In the genomic region with DNA sequence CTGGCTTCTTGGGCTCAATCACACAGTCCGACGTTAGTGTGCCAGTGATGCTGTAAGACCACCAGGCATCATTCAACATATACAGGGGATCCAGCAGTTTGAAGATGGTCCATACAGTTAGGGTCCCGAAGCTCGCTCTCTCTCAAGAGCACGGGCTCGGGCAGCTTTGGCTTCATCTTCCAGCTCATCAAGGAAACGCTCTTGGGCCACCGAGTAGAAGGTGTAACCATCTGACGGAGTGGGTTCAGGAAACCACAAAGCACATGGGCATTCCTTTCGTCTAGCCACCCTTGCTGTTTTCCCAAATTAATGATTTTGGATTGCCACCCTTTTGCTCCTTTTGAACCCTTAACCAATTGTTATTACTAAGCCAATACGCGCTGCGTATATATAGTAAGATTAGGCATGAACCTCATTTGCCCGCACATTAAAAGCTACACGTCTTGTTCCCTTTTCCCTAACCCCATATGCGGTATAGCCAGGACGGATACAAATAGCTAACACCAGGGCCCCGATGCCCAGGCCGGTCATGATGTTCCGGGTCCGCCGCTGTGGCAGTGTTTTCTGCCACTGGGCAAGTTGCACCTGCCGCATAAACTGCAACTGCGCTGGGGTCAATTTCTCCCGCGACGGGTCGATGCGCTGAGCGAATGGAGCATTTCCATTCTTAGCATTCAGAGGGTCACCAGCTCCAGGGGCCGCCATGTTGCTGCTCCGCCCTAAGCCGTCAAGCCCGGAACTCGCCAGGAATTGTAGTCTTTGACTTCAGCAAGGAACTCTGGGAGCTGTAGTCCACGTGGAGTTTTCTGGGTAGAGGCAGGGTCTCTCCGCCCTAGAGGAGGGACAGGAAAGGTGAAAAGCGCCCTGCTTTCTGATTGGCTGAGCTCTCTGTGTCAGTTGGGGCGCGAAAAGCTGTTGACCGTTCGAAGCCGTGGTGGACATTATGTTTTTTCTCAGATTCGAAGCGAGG, we compare ENCODE assay signal across 8 mouse cellular contexts. TPM values are rescaled to one million over a fixed set of nuclear protein-coding genes. Genes with fewer than 3 reads are reported as not detected.
DNase-seq lines count a peak whose midpoint lies in the region; ATAC-seq lines count a peak whose summit lies in the region.

TSS of gene Cntd1 (plus strand) at position 790 of the 970 bp plus-strand sequence.
TSS of gene Coa3 (minus strand) at position 892 of the 970 bp plus-strand sequence.

- H3K27me3 ChIP-seq in intestine, embryonic 16.5 days (replicated peaks; ENCODE audit: control insufficient read depth, insufficient read depth, low read length): no peaks in the 10 kb centered on the region

- peak within 1 kb of the TSS; percentile 68 for H3K9ac ChIP-seq in intestine, embryonic 16.5 days (ENCODE audit: low read depth, low read length)

- peak; percentile 74 to 75 for DNase-seq in urinary bladder, adult 18-20 months (ENCODE audit: low spot score in 2 of 2)
- no peak for DNase-seq in urinary bladder, postnatal 10 days (ENCODE audit: low spot score)
- peak; percentile 88 for DNase-seq in embryo, embryonic 9.5 days (ENCODE audit: extremely low spot score)
- peak; percentile 48 to 80 for DNase-seq in gastrocnemius, postnatal 4 days (ENCODE audit: low spot score in 2 of 2)
- peak; percentile 85 to 93 for DNase-seq in left cerebral cortex, postnatal 25 days (ENCODE audit: low spot score in 2 of 2)
- peak; percentile 93 for DNase-seq in mesoderm, embryonic 11.5 days (ENCODE audit: low read depth, low spot score)
- peak; percentile 82 to 85 for DNase-seq in right cerebral cortex, postnatal 36 days (ENCODE audit: low spot score in 2 of 2)

- peak; percentile 91 for ATAC-seq in intestine, embryonic 16.5 days

- peaks cover 29% of the 10 kb centered on the region for H3K4me1 ChIP-seq in intestine, embryonic 16.5 days (ENCODE audit: control insufficient read depth, insufficient read depth, low read length)

- intact Hi-C loops in left cerebral cortex, postnatal 25 days (cut with DNase I): loop anchor here (2.0 kb wide), 1 partner anchor 20 kb away; no protein-coding TSS in a partner anchor

- WGBS in intestine, embryonic 16.5 days: 7% methylated on average over 45 of the region's 45 CpGs

- no peaks in the 10 kb centered on the region for H3K9me3 ChIP-seq in intestine, embryonic 16.5 days (ENCODE audit: control insufficient read depth, low read length)

- no peaks in the 10 kb centered on the region for H3K36me3 ChIP-seq in intestine, embryonic 16.5 days (ENCODE audit: control insufficient read depth, insufficient read depth, low read length)

- H3K27ac ChIP-seq in intestine, embryonic 16.5 days (ENCODE audit: low read length): peak within 1 kb of the TSS; percentile 84

- H3K4me3 ChIP-seq in intestine, embryonic 16.5 days (ENCODE audit: low read length): peak within 1 kb of the TSS; percentile 63

- H3K4me2 ChIP-seq in intestine, embryonic 16.5 days (ENCODE audit: low read depth, low read length): peak within 1 kb of the TSS; percentile 82

RNA-seq across cellular contexts. Expression of gene Cntd1, which starts in this region (rescaled TPM):
- total RNA-seq in gastrocnemius, postnatal 4 days (2021): under 1 TPM; 0.32 to 0.39 TPM
- 0.84 and 1.0 TPM in 2 replicates for polyA plus RNA-seq in intestine, embryonic 16.5 days (2015; fragmentation: Nextera tagmentation; extraction: Ambion mirVana)
- total RNA-seq in left cerebral cortex, postnatal 25 days (2021): under 1 TPM; 0.21 to 0.27 TPM

RNA-seq across cellular contexts. Expression of gene Coa3, which starts in this region (rescaled TPM):
- 10 to 100 TPM; 59.8 to 71.2 TPM for total RNA-seq in gastrocnemius, postnatal 4 days (2021)
- 258 and 278 TPM in 2 replicates for polyA plus RNA-seq in intestine, embryonic 16.5 days (2015; fragmentation: Nextera tagmentation; extraction: Ambion mirVana)
- total RNA-seq in left cerebral cortex, postnatal 25 days (2021): 10 to 100 TPM; 95.3 to 98.8 TPM
